In genomic region chr8:117783021-117783420, GRCm38 (mm10) we compare ENCODE assay signal across 26 mouse cellular contexts.
"Had no signal": no experiment of that assay in that cellular context is flagged by ENCODE, and none has a peak within 500 bp of the region (broad histone marks: within the 10 kb centered on the region; RNA-seq: fewer than 3 reads in every experiment).

No protein-coding gene starts in this region.

- H3K36me3 ChIP-seq: heart, embryonic 15.5 days had no signal

- ATAC-seq: hindbrain, postnatal 0 days; intestine, embryonic 16.5 days had no signal

- H3K4me2 ChIP-seq: heart, embryonic 11.5 days; heart, embryonic 13.5 days; heart, embryonic 15.5 days; hindbrain, embryonic 13.5 days; hindbrain, embryonic 15.5 days; kidney, embryonic 15.5 days; limb, embryonic 12.5 days; liver, embryonic 11.5 days; liver, embryonic 13.5 days; liver, embryonic 15.5 days had no signal

- H3K9me3 ChIP-seq: heart, embryonic 15.5 days; hindbrain, embryonic 15.5 days; liver, embryonic 13.5 days; liver, embryonic 15.5 days had no signal

- H3K4me3 ChIP-seq: heart, embryonic 13.5 days; heart, embryonic 15.5 days; hindbrain, embryonic 13.5 days; hindbrain, embryonic 15.5 days; kidney, embryonic 15.5 days; layer of hippocampus, adult 2 months; left cerebral cortex, adult 2 months; limb, embryonic 10.5 days; limb, embryonic 12.5 days; liver, embryonic 13.5 days; liver, embryonic 15.5 days had no signal

- DNase-seq: gastrocnemius, postnatal 14 days; gastrocnemius, postnatal 36 days; heart, adult 18-20 months; heart, postnatal 14 days; heart, postnatal 36 days; kidney, adult 11 months; kidney, adult 2 months; kidney, adult 9 months; kidney, postnatal 4 days; liver; liver, embryonic 13.5 days had no signal

- H3K9ac ChIP-seq: heart, embryonic 13.5 days; heart, embryonic 15.5 days; hindbrain, embryonic 13.5 days; hindbrain, embryonic 15.5 days; kidney, embryonic 15.5 days; limb, embryonic 12.5 days; liver, embryonic 13.5 days; liver, embryonic 15.5 days had no signal

- H3K27ac ChIP-seq: heart, embryonic 13.5 days; heart, embryonic 15.5 days; hindbrain, embryonic 13.5 days; hindbrain, embryonic 15.5 days; hindbrain, postnatal 0 days; kidney, embryonic 15.5 days; kidney, postnatal 0 days; layer of hippocampus, adult 2 months; left cerebral cortex, adult 2 months; limb, embryonic 10.5 days; limb, embryonic 12.5 days; liver, embryonic 13.5 days; liver, embryonic 15.5 days had no signal

- H3K4me1 ChIP-seq: heart, embryonic 13.5 days; heart, embryonic 15.5 days; hindbrain, embryonic 13.5 days; hindbrain, embryonic 15.5 days; kidney, embryonic 15.5 days; liver, embryonic 13.5 days; liver, embryonic 15.5 days had no signal

- H3K27me3 ChIP-seq: heart, embryonic 13.5 days; heart, embryonic 15.5 days; hindbrain, embryonic 13.5 days; hindbrain, embryonic 15.5 days; kidney, embryonic 15.5 days; limb, embryonic 12.5 days; liver, embryonic 15.5 days had no signal
